Mouse (Mus musculus) liver, adult 2 months (tissue): ENCODE data around the gene Spata31d1a. TPM values are rescaled to one million over a fixed set of nuclear protein-coding genes. Genes with fewer than 3 reads are reported as not detected.
A peak's percentile ranks its signal among the peaks of the same experiment; 100 is the strongest.

Source experiments
- DNase-seq: peaks from one replicate; pipeline ENCODE4 v3.0.0-alpha.2; 2011; ENCODE audit warnings: low read depth, low spot score; ENCODE audit errors: extremely low read depth
- H3K27ac ChIP-seq: fragments of 200-500 bp; replicated peaks from 2 replicates; pipeline ENCODE4 v1.5.1; 2012; ENCODE audit warnings: low read depth, mild to moderate bottlenecking, control low read depth, inconsistent platforms, low read length; ENCODE audit not compliant: insufficient read depth
- H3K27me3 ChIP-seq: fragments of 200-500 bp; 2 replicates; pipeline ENCODE4 v1.6.1; 2012; ENCODE audit warnings: mild to moderate bottlenecking, moderate library complexity, low read length, inconsistent platforms; ENCODE audit not compliant: control insufficient read depth, insufficient read depth
- H3K36me3 ChIP-seq: fragments of 200-500 bp; 2 replicates; pipeline ENCODE4 v1.6.1; 2012; ENCODE audit warnings: low read length, inconsistent platforms; ENCODE audit not compliant: control insufficient read depth, insufficient read depth
- H3K4me1 ChIP-seq: fragments of 200-500 bp; 2 replicates; pipeline ENCODE4 v1.6.1; 2011; ENCODE audit warnings: low read length; ENCODE audit not compliant: control insufficient read depth, insufficient read depth
- H3K4me3 ChIP-seq: fragments of 200-500 bp; 2 replicates; pipeline ENCODE4 v1.5.1; 2011; ENCODE audit warnings: low read depth, mild to moderate bottlenecking, control low read depth, low read length, moderate library complexity; ENCODE audit not compliant: insufficient read depth
- H3K79me2 ChIP-seq: fragments of 200-500 bp; 2 replicates; pipeline ENCODE4 v1.6.1; 2012; ENCODE audit warnings: inconsistent platforms, mild to moderate bottlenecking, low read length, moderate library complexity; ENCODE audit not compliant: control insufficient read depth, insufficient read depth
- H3K9ac ChIP-seq: fragments of 200-500 bp; 2 replicates; pipeline ENCODE4 v1.6.1; 2012; ENCODE audit warnings: low read depth, mild to moderate bottlenecking, control low read depth, inconsistent platforms, low read length
- CTCF ChIP-seq: fragments of 200-500 bp; IDR thresholded peaks from 2 replicates; pipeline ENCODE4 v1.5.1; 2011; ENCODE audit warnings: low read depth, low read length, control low read depth
- POLR2A ChIP-seq: fragments of 200-500 bp; IDR thresholded peaks from 2 replicates; pipeline ENCODE4 v1.6.1; 2011; ENCODE audit warnings: low read length, control low read depth; ENCODE audit not compliant: insufficient read depth; ENCODE audit errors: extremely low read depth
- WGBS: fragments of 180-500 bp; shearing (Covaris S2); methylation state at CpG from one replicate; pipeline ENCODE4 v1.1.7; 2018; 5-methylcytosine and 5-hydroxymethylcytosine counted together
- polyA plus RNA-seq: library from polyadenylated mRNA; depleted of rRNA; stranded (reverse); fragments of >200 nt; gene quantifications from 2 replicates; pipeline ENCODE4 v1.2.3, GENCODE M21; 2012
- total RNA-seq: library from RNA; depleted of rRNA; stranded (reverse); fragments of >200 nt; gene quantifications from 2 replicates; pipeline ENCODE4 v1.2.3, GENCODE M21; 2014

Spata31d1a gene
- total and polyA plus RNA-seq, 2 experiments: not detected

GRCm38 (mm10) chr13:59661966-59662365 lies 48.2 kb downstream of the Spata31d1a start:
- Histone ChIP-seq H3K4me3 (no peak overlapping the region), H3K27me3 (no peaks in the 10 kb centered on the region), H3K4me1 (no peaks in the 10 kb centered on the region), H3K36me3 (no peaks in the 10 kb centered on the region), H3K79me2 (no peaks in the 10 kb centered on the region), H3K9ac (no peak overlapping the region), H3K27ac (no peak overlapping the region)
- WGBS: 97% methylated on average over 12 of the region's 12 CpGs
- no peak for DNase-seq
- no peak for TF ChIP-seq CTCF
- no peak for TF ChIP-seq POLR2A

- no peaks in the 10 kb centered on the region for H3K36me3 ChIP-seq
- H3K27me3 ChIP-seq: no peaks in the 10 kb centered on the region
- H3K4me3 ChIP-seq: no peak overlapping the region
- 95% methylated on average over 8 of the region's 8 CpGs for WGBS
- H3K27ac ChIP-seq: no peak overlapping the region
- H3K9ac ChIP-seq: no peak overlapping the region
- TF ChIP-seq CTCF: no peak
- no peak for TF ChIP-seq POLR2A
- H3K4me1 ChIP-seq: no peaks in the 10 kb centered on the region
- no peaks in the 10 kb centered on the region for H3K79me2 ChIP-seq
- no peak for DNase-seq
These were observed 48.7 kb downstream of the Spata31d1a start for GRCm38 (mm10) chr13:59661387-59661786.

GRCm38 (mm10) chr13:59660371-59660770 lies 49.8 kb downstream of the Spata31d1a start:
- Histone ChIP-seq H3K9ac (no peak overlapping the region), H3K4me3 (no peak overlapping the region), H3K79me2 (no peaks in the 10 kb centered on the region), H3K36me3 (no peaks in the 10 kb centered on the region), H3K4me1 (no peaks in the 10 kb centered on the region), H3K27ac (no peak overlapping the region), H3K27me3 (no peaks in the 10 kb centered on the region)
- no peak for DNase-seq
- 98% methylated on average over 3 of the region's 3 CpGs for WGBS
- TF ChIP-seq CTCF: no peak
- TF ChIP-seq POLR2A: no peak

GRCm38 (mm10) chr13:59657781-59658180 lies 52.3 kb downstream of the Spata31d1a start:
- Histone ChIP-seq H3K27me3 (no peaks in the 10 kb centered on the region), H3K4me3 (no peak overlapping the region), H3K36me3 (no peaks in the 10 kb centered on the region), H3K9ac (no peak overlapping the region), H3K27ac (no peak overlapping the region), H3K4me1 (no peaks in the 10 kb centered on the region), H3K79me2 (no peaks in the 10 kb centered on the region)
- 89% methylated on average over 5 of the region's 5 CpGs for WGBS
- TF ChIP-seq CTCF: no peak
- TF ChIP-seq POLR2A: no peak
- DNase-seq: no peak

- H3K9ac ChIP-seq: no peak overlapping the region
- no peaks in the 10 kb centered on the region for H3K79me2 ChIP-seq
- H3K27ac ChIP-seq: peak overlapping the region; percentile 7; the same call in 1 of the 2 replicates
- H3K4me1 ChIP-seq: no peaks in the 10 kb centered on the region
- 77% methylated on average over 4 of the region's 4 CpGs for WGBS
- no peak for DNase-seq
- no peaks in the 10 kb centered on the region for H3K36me3 ChIP-seq
- TF ChIP-seq POLR2A (no peak), CTCF (no peak)
- no peak overlapping the region for H3K4me3 ChIP-seq
- no peaks in the 10 kb centered on the region for H3K27me3 ChIP-seq
These were observed 53.1 kb downstream of the Spata31d1a start for GRCm38 (mm10) chr13:59656975-59657388.

- Histone ChIP-seq H3K9ac (no peak overlapping the region), H3K36me3 (no peaks in the 10 kb centered on the region), H3K27ac (0 out of 2 replicates have a peak overlapping the region, but pooled peaks have one; percentile 7), H3K4me1 (no peaks in the 10 kb centered on the region), H3K27me3 (no peaks in the 10 kb centered on the region), H3K4me3 (no peak overlapping the region), H3K79me2 (no peaks in the 10 kb centered on the region)
- WGBS: 75% methylated on average over 10 of the region's 10 CpGs
- DNase-seq: no peak
- TF ChIP-seq CTCF (no peak), POLR2A (no peak)
These were observed 53.8 kb downstream of the Spata31d1a start for GRCm38 (mm10) chr13:59656316-59656832.
